Mouse (Mus musculus) intestine, embryonic 15.5 days (tissue): ENCODE measurements around the gene Srsf10. TPM values are rescaled to one million over a fixed set of nuclear protein-coding genes. Genes with fewer than 3 reads are reported as not detected.

Source experiments
- ATAC-seq: fragments of 200-750 bp; cut with Nextera tagmentation; 2 replicates; pipeline ENCODE4 v1.8.0; 2017; ENCODE audit warnings: moderate TSS enrichment, moderate library complexity
- H3K27ac ChIP-seq: fragments of 300-500 bp; sonication (generic); 2 replicates; pipeline ENCODE4 v1.5.1; 2015; ENCODE audit warnings: mild to moderate bottlenecking, inconsistent platforms
- H3K27me3 ChIP-seq: fragments of 300-500 bp; sonication (generic); replicated peaks from 2 replicates; pipeline ENCODE4 v1.6.1; 2015; ENCODE audit warnings: inconsistent platforms
- H3K36me3 ChIP-seq: fragments of 300-500 bp; sonication (generic); 2 replicates; pipeline ENCODE4 v1.6.1; 2015; ENCODE audit warnings: inconsistent platforms
- H3K4me1 ChIP-seq: fragments of 300-500 bp; sonication (generic); replicated peaks from 2 replicates; pipeline ENCODE4 v1.6.1; 2015; ENCODE audit warnings: inconsistent platforms
- H3K4me2 ChIP-seq: fragments of 300-500 bp; sonication (generic); replicated peaks from 2 replicates; pipeline ENCODE4 v1.6.1; 2015; ENCODE audit warnings: mild to moderate bottlenecking, inconsistent platforms
- H3K4me3 ChIP-seq: fragments of 300-500 bp; sonication (generic); replicated peaks from 2 replicates; pipeline ENCODE4 v1.5.1; 2015; ENCODE audit warnings: inconsistent platforms
- H3K9ac ChIP-seq: fragments of 300-500 bp; sonication (generic); 2 replicates; pipeline ENCODE4 v1.6.1; 2015; ENCODE audit warnings: inconsistent platforms
- H3K9me3 ChIP-seq: fragments of 300-500 bp; sonication (generic); 2 replicates; pipeline ENCODE4 v1.6.1; 2016; ENCODE audit warnings: inconsistent platforms
- WGBS: fragments of 180-500 bp; shearing (Covaris S2); methylation state at CpG from one replicate; pipeline ENCODE4 v1.1.7; 2015; 5-methylcytosine and 5-hydroxymethylcytosine counted together
- polyA plus RNA-seq: library from polyadenylated mRNA; unstranded; fragments of >200 nt; fragmentation: Nextera tagmentation; extraction: Ambion mirVana; gene quantifications from 2 replicates; pipeline ENCODE4 v1.2.1, GENCODE M21; 2015

Gene Srsf10
- polyA plus RNA-seq: 177 and 214 TPM in 2 replicates

- peak; percentile 96 for ATAC-seq
- peak within 1 kb of the TSS; percentile 81 for H3K4me2 ChIP-seq
- peaks cover 12% of the 10 kb centered on the region for H3K4me1 ChIP-seq
- no peaks in the 10 kb centered on the region for H3K36me3 ChIP-seq
- H3K9ac ChIP-seq: peak within 1 kb of the TSS; percentile 91
- under 1% methylated on average over 67 of the region's 67 CpGs for WGBS
- H3K27ac ChIP-seq: peak within 1 kb of the TSS; percentile 98
- H3K4me3 ChIP-seq: peak within 1 kb of the TSS; percentile 92
- H3K27me3 ChIP-seq: no peaks in the 10 kb centered on the region
- no peaks in the 10 kb centered on the region for H3K9me3 ChIP-seq
Measured at GRCm38 (mm10) chr4:135855536-135856222, at the start of gene Srsf10. Srsf10 (plus strand) TSS chr4:135855747.

- Histone ChIP-seq H3K36me3 (no peaks in the 10 kb centered on the region), H3K9me3 (no peaks in the 10 kb centered on the region), H3K4me2 (no peak overlapping the region), H3K9ac (no peak overlapping the region), H3K27ac (no peak overlapping the region), H3K4me3 (no peak overlapping the region), H3K4me1 (no peaks in the 10 kb centered on the region), H3K27me3 (no peaks in the 10 kb centered on the region)
- WGBS: 73% methylated on average over 7 of the region's 7 CpGs
- ATAC-seq: no peak
Measured at GRCm38 (mm10) chr4:135814896-135815295, 40.7 kb upstream of the Srsf10 start.

- no peaks in the 10 kb centered on the region for H3K9me3 ChIP-seq
- H3K4me1 ChIP-seq: no peaks in the 10 kb centered on the region
- WGBS: 40% methylated on average over 12 of the region's 12 CpGs
- H3K27ac ChIP-seq: no peak overlapping the region
- ATAC-seq: no peak
- H3K9ac ChIP-seq: no peak overlapping the region
- H3K36me3 ChIP-seq: no peaks in the 10 kb centered on the region
- H3K4me2 ChIP-seq: no peak overlapping the region
- H3K4me3 ChIP-seq: no peak overlapping the region
- H3K27me3 ChIP-seq: no peaks in the 10 kb centered on the region
Measured at GRCm38 (mm10) chr4:135816905-135817622, 38.5 kb upstream of the Srsf10 start.

- no peak overlapping the region for H3K27ac ChIP-seq
- H3K4me2 ChIP-seq: no peak overlapping the region
- no peak overlapping the region for H3K4me3 ChIP-seq
- 74% methylated on average over 3 of the region's 3 CpGs for WGBS
- H3K27me3 ChIP-seq: no peaks in the 10 kb centered on the region
- H3K9ac ChIP-seq: no peak overlapping the region
- no peaks in the 10 kb centered on the region for H3K9me3 ChIP-seq
- no peaks in the 10 kb centered on the region for H3K4me1 ChIP-seq
- H3K36me3 ChIP-seq: no peaks in the 10 kb centered on the region
- ATAC-seq: 0 out of 2 replicates have a peak, but pooled peaks have one; percentile 43
Measured at GRCm38 (mm10) chr4:135818366-135818765, 37.2 kb upstream of the Srsf10 start.

- H3K4me2 ChIP-seq: 0 out of 2 replicates have a peak overlapping the region, but pooled peaks have one; percentile 23
- no peak for ATAC-seq
Measured at GRCm38 (mm10) chr4:135819826-135820526, 35.6 kb upstream of the Srsf10 start.

GRCm38 (mm10) chr4:135821772-135822171 lies 33.8 kb upstream of the Srsf10 start:
- Histone ChIP-seq H3K4me1 (no peaks in the 10 kb centered on the region), H3K36me3 (no peaks in the 10 kb centered on the region), H3K9me3 (no peaks in the 10 kb centered on the region), H3K4me3 (no peak overlapping the region), H3K27me3 (no peaks in the 10 kb centered on the region), H3K27ac (no peak overlapping the region), H3K9ac (no peak overlapping the region), H3K4me2 (no peak overlapping the region)
- 93% methylated on average over 4 of the region's 4 CpGs for WGBS
- ATAC-seq: no peak

More at GRCm38 (mm10) chr4:135819826-135820526, 35.6 kb upstream of the Srsf10 start:
- Histone ChIP-seq H3K27me3 (no peaks in the 10 kb centered on the region), H3K4me3 (no peak overlapping the region), H3K4me1 (no peaks in the 10 kb centered on the region), H3K36me3 (no peaks in the 10 kb centered on the region), H3K27ac (peak overlapping the region; percentile 42; the same call in 1 of the 2 replicates), H3K9ac (no peak overlapping the region), H3K9me3 (no peaks in the 10 kb centered on the region)
- WGBS: 39% methylated on average over 17 of the region's 17 CpGs

- Histone ChIP-seq H3K9me3 (no peaks in the 10 kb centered on the region), H3K9ac (no peak overlapping the region), H3K4me2 (no peak overlapping the region), H3K27ac (no peak overlapping the region), H3K36me3 (no peaks in the 10 kb centered on the region), H3K27me3 (no peaks in the 10 kb centered on the region), H3K4me1 (no peaks in the 10 kb centered on the region), H3K4me3 (no peak overlapping the region)
- WGBS: 66% methylated on average over 2 of the region's 2 CpGs
- ATAC-seq: no peak
Measured at GRCm38 (mm10) chr4:135823298-135823697, 32.2 kb upstream of the Srsf10 start.

- WGBS: 49% methylated on average over 8 of the region's 8 CpGs
- no peak for ATAC-seq
- no peak overlapping the region for H3K9ac ChIP-seq
- no peaks in the 10 kb centered on the region for H3K9me3 ChIP-seq
- no peaks in the 10 kb centered on the region for H3K27me3 ChIP-seq
- H3K4me3 ChIP-seq: no peak overlapping the region
- H3K36me3 ChIP-seq: no peaks in the 10 kb centered on the region
- no peak overlapping the region for H3K27ac ChIP-seq
- peaks cover 9% of the 10 kb centered on the region for H3K4me1 ChIP-seq
- no peak overlapping the region for H3K4me2 ChIP-seq
Measured at GRCm38 (mm10) chr4:135824254-135824653, 31.3 kb upstream of the Srsf10 start.

GRCm38 (mm10) chr4:135828491-135828890 lies 27.1 kb upstream of the Srsf10 start:
- Histone ChIP-seq H3K9me3 (no peaks in the 10 kb centered on the region), H3K4me3 (no peak overlapping the region), H3K9ac (no peak overlapping the region), H3K36me3 (no peaks in the 10 kb centered on the region), H3K27me3 (no peaks in the 10 kb centered on the region), H3K27ac (peak overlapping the region; percentile 84), H3K4me2 (peak overlapping the region; percentile 40), H3K4me1 (peaks cover 14% of the 10 kb centered on the region)
- whole genome bisulfite sequencing: 17% methylated on average over 11 of the region's 11 CpGs
- peak; percentile 79 for ATAC-seq

- peaks cover 18% of the 10 kb centered on the region for H3K4me1 ChIP-seq
- H3K27ac ChIP-seq: no peak overlapping the region
- no peak for ATAC-seq
- no peaks in the 10 kb centered on the region for H3K9me3 ChIP-seq
- no peaks in the 10 kb centered on the region for H3K27me3 ChIP-seq
- no peak overlapping the region for H3K9ac ChIP-seq
- 70% methylated on average over 11 of the region's 11 CpGs for WGBS
- H3K36me3 ChIP-seq: no peaks in the 10 kb centered on the region
- H3K4me3 ChIP-seq: no peak overlapping the region
- no peak overlapping the region for H3K4me2 ChIP-seq
Measured at GRCm38 (mm10) chr4:135832070-135832469, 23.5 kb upstream of the Srsf10 start.

GRCm38 (mm10) chr4:135833301-135834123 lies 22.0 kb upstream of the Srsf10 start:
- no peak; the same call in 1 of the 2 replicates for ATAC-seq
- no peak overlapping the region for H3K9ac ChIP-seq
- 48% methylated on average over 12 of the region's 12 CpGs for WGBS

More at GRCm38 (mm10) chr4:135833301-135834123, 22.0 kb upstream of the Srsf10 start:
- Histone ChIP-seq H3K9me3 (no peaks in the 10 kb centered on the region), H3K27ac (no peak overlapping the region), H3K4me3 (no peak overlapping the region), H3K4me1 (peaks cover 16% of the 10 kb centered on the region), H3K4me2 (no peak overlapping the region), H3K27me3 (no peaks in the 10 kb centered on the region), H3K36me3 (no peaks in the 10 kb centered on the region)
